Comparison of ENCODE assay signal across 8 mouse cellular contexts in genomic region chr1:15993561-15994410, GRCm38 (mm10).
A peak's percentile ranks its signal among the peaks of the same experiment; 100 is the strongest.
DNase-seq lines count a peak whose midpoint lies in the region; ATAC-seq lines count a peak whose summit lies in the region.

No protein-coding gene starts in this region.

- intact Hi-C loops in gastrocnemius, postnatal 14 days (cut with DNase I; ENCODE audit: low total_unique reads): no loop called here

- no peaks in the 10 kb centered on the region for H3K9me3 ChIP-seq in kidney, embryonic 16.5 days (ENCODE audit: low read length)
- no peaks in the 10 kb centered on the region for H3K9me3 ChIP-seq in hindbrain, embryonic 14.5 days (ENCODE audit: control insufficient read depth, low read length)
- H3K9me3 ChIP-seq in midbrain, embryonic 13.5 days: no peaks in the 10 kb centered on the region

- peak; percentile 8 for DNase-seq in kidney, adult 11 months
- peak; percentile 31 for DNase-seq in ES-CJ7 (ENCODE audit: low read depth, low spot score)
- peak; percentile 84 to 85 for DNase-seq in cerebellum, postnatal 10 days
- peak; percentile 70 for DNase-seq in hindbrain, embryonic 14.5 days (ENCODE audit: low spot score)
- no peak for DNase-seq in gastrocnemius, postnatal 14 days
- DNase-seq in spleen, postnatal 14 days (ENCODE audit: low spot score in 2 of 2): no peak

- no peak; the same call in 1 of the 2 replicates for ATAC-seq in kidney, embryonic 16.5 days (ENCODE audit: low FRiP score, low TSS enrichment)
- ATAC-seq in hindbrain, embryonic 14.5 days (ENCODE audit: low FRiP score): peak; percentile 79; the same call in 1 of the 2 replicates
- peak; percentile 84 for ATAC-seq in midbrain, embryonic 13.5 days

- no peak overlapping the region for H3K4me3 ChIP-seq in kidney, embryonic 16.5 days (ENCODE audit: low read length)
- no peak overlapping the region for H3K4me3 ChIP-seq in hindbrain, embryonic 14.5 days (replicated peaks; ENCODE audit: low read length)
- H3K4me3 ChIP-seq in midbrain, embryonic 13.5 days (replicated peaks): no peak overlapping the region

- H3K9ac ChIP-seq in kidney, embryonic 16.5 days (replicated peaks; ENCODE audit: low read length): no peak overlapping the region
- H3K9ac ChIP-seq in hindbrain, embryonic 14.5 days: no peak overlapping the region
- no peak overlapping the region for H3K9ac ChIP-seq in midbrain, embryonic 13.5 days (replicated peaks)

- no peaks in the 10 kb centered on the region for H3K36me3 ChIP-seq in kidney, embryonic 16.5 days (ENCODE audit: insufficient read depth, low read length)
- no peaks in the 10 kb centered on the region for H3K36me3 ChIP-seq in hindbrain, embryonic 14.5 days (replicated peaks; ENCODE audit: control insufficient read depth, insufficient read depth)
- H3K36me3 ChIP-seq in midbrain, embryonic 13.5 days: no peaks in the 10 kb centered on the region

- H3K27me3 ChIP-seq in kidney, embryonic 16.5 days (ENCODE audit: insufficient read depth, low read length): no peaks in the 10 kb centered on the region
- no peaks in the 10 kb centered on the region for H3K27me3 ChIP-seq in hindbrain, embryonic 14.5 days (ENCODE audit: control insufficient read depth, insufficient read depth, low read length)
- H3K27me3 ChIP-seq in midbrain, embryonic 13.5 days: no peaks in the 10 kb centered on the region

- no peak overlapping the region for H3K4me2 ChIP-seq in kidney, embryonic 16.5 days (replicated peaks; ENCODE audit: low read depth, low read length)
- H3K4me2 ChIP-seq in hindbrain, embryonic 14.5 days (replicated peaks): no peak overlapping the region
- no peak overlapping the region for H3K4me2 ChIP-seq in midbrain, embryonic 13.5 days (replicated peaks)

- no peak overlapping the region for H3K27ac ChIP-seq in kidney, embryonic 16.5 days (ENCODE audit: low read length)
- H3K27ac ChIP-seq in hindbrain, embryonic 14.5 days: no peak overlapping the region
- H3K27ac ChIP-seq in midbrain, embryonic 13.5 days: no peak overlapping the region

- WGBS in kidney, embryonic 16.5 days: 42% methylated on average over 4 of the region's 4 CpGs
- WGBS in hindbrain, embryonic 14.5 days: 54% methylated on average over 4 of the region's 4 CpGs
- 47% methylated on average over 4 of the region's 4 CpGs for WGBS in midbrain, embryonic 13.5 days

- H3K4me1 ChIP-seq in kidney, embryonic 16.5 days (ENCODE audit: insufficient read depth, low read length): no peaks in the 10 kb centered on the region
- no peaks in the 10 kb centered on the region for H3K4me1 ChIP-seq in hindbrain, embryonic 14.5 days (replicated peaks; ENCODE audit: control insufficient read depth, insufficient read depth, low read length)
- H3K4me1 ChIP-seq in midbrain, embryonic 13.5 days (replicated peaks): no peaks in the 10 kb centered on the region

Comparison
In these comparisons a context has a peak if more than half of its experiments do, and no peak if none do; other contexts are left out.
1. DNase-seq: peak in kidney, adult 11 months (single experiment), ES-CJ7 (single experiment), cerebellum, postnatal 10 days (2 of 2) and hindbrain, embryonic 14.5 days (single experiment); none in gastrocnemius, postnatal 14 days (single experiment) and spleen, postnatal 14 days (0 of 2).